In genomic region chr6:107319565-107319964, GRCm38 (mm10) we compare ENCODE assay signal across 16 mouse cellular contexts.
"Had no signal": no experiment of that assay in that cellular context is flagged by ENCODE, and none has a peak within 500 bp of the region (broad histone marks: within the 10 kb centered on the region; RNA-seq: fewer than 3 reads in every experiment).

No protein-coding gene starts in this region.

- H3K4me3 ChIP-seq: neural tube, embryonic 13.5 days; neural tube, embryonic 15.5 days; stomach, embryonic 15.5 days had no signal

- H3K9me3 ChIP-seq: neural tube, embryonic 13.5 days; neural tube, embryonic 15.5 days; stomach, embryonic 15.5 days had no signal

- H3K9ac ChIP-seq: neural tube, embryonic 13.5 days; neural tube, embryonic 15.5 days; stomach, embryonic 15.5 days had no signal

- H3K4me1 ChIP-seq: neural tube, embryonic 13.5 days; neural tube, embryonic 15.5 days; stomach, embryonic 15.5 days had no signal

- H3K27ac ChIP-seq: neural tube, embryonic 13.5 days; neural tube, embryonic 15.5 days; stomach, embryonic 15.5 days; stomach, postnatal 0 days had no signal

- H3K36me3 ChIP-seq: neural tube, embryonic 13.5 days; neural tube, embryonic 15.5 days; stomach, embryonic 15.5 days had no signal

- H3K27me3 ChIP-seq: neural tube, embryonic 13.5 days; neural tube, embryonic 15.5 days; stomach, embryonic 15.5 days had no signal

- DNase-seq: retina, postnatal 1 day; right cerebral cortex, adult 18-20 months; right cerebral cortex, postnatal 14 days; right cerebral cortex, postnatal 25 days; right cerebral cortex, postnatal 4 days; spleen, adult 18-20 months; thymus, adult 18-20 months; thymus, adult 2 months; thymus, postnatal 14 days; thymus, postnatal 25 days; thymus, postnatal 36 days; thymus, postnatal 4 days had no signal

- H3K4me2 ChIP-seq: neural tube, embryonic 13.5 days; neural tube, embryonic 15.5 days; stomach, embryonic 15.5 days had no signal
